Mouse (Mus musculus): ENCODE results near the gene Clca3a1. TPM values are rescaled to one million over a fixed set of nuclear protein-coding genes. Genes with fewer than 3 reads are reported as not detected.
"Not testable (repeated sequence)": the region's sequence is repeated elsewhere in the genome, so short reads cannot be mapped to it uniquely, and the experiment has no call there.

Gene Clca3a1
- polyA plus RNA-seq, 1 experiment from 2014 or later = 0.09 TPM

DNA sequence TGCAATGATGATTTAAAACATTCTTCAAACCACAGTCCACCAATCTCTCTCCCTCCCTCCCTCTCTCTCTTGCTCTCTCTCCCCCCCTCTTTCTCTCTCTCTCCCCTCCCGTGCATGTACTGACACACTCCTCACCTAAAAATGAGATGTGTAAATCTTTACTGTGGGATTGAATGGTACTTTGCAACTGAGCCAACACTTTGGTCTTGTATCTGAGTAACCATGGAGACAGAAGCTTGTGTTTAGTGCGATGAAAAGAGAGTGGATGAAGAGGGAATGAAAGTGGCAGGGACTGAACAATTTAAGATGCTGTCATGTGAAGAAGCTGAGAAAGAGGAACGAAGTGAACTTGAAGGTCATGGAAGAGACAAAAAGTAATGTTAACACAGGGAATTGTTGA lies 13.1 kb downstream of the Clca3a1 start:
- WGBS = 33% methylated on average over 3 of the region's 3 CpGs
- H3K36me3 ChIP-seq; H3K27ac ChIP-seq (replicated peaks); H3K4me3 ChIP-seq; H3K4me2 ChIP-seq (replicated peaks); H3K9ac ChIP-seq (replicated peaks); H3K4me1 ChIP-seq; H3K9me3 ChIP-seq; H3K27me3 ChIP-seq: not testable (repeated sequence)
- peak; percentile 56; the same call in 1 of the 2 replicates for ATAC-seq (ENCODE audit: low FRiP score, low read depth)

DNA sequence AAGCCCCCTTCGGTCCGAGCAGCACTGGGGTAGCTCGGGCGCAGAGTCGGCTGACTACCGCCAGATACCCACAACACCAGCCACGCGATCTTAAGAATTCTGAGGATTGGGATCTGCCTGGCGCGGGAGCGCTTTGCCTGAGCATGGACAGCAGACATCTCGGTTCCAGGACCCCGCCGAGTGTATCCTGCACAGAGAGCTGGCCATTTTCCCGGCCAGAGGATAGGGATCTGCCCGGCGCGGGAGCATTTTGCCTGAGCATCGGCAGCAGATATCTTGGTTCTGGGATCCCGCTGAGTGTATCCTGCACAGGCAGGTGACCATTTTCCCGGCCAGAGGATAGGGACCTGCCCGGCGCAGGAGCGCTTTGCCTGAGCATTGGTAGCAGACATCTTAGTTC lies 22.4 kb downstream of the Clca3a1 start:
- ATAC-seq (ENCODE audit: low FRiP score, low read depth) = not testable (repeated sequence)

DNA sequence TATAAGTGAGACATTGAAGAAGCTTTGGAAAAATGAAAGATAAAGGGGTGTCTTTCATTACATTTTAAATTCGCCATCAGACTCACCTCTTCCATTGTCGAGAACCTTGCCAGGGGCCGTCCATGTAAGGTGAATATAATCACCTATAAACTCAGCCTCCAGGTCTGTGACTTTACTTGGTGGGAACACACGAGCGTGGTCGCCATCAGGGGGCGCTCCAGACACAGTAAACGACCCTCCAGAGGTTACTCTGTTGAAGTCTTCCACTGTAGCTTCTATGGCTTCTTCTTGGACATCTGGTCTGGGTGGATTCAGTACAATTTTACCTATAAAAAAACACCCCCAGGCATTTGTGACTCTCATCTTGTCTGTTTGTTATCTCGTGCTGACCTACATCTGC lies 23.9 kb downstream of the Clca3a1 start:
- H3K4me3 ChIP-seq = no peak overlapping the region
- no peak overlapping the region for H3K4me2 ChIP-seq (replicated peaks)
- 26% methylated on average over 9 of the region's 9 CpGs for WGBS
- H3K9ac ChIP-seq (replicated peaks) = no peak overlapping the region
- ATAC-seq (ENCODE audit: low FRiP score, low read depth) = no peak
- no peaks in the 10 kb centered on the region for H3K27me3 ChIP-seq
- no peaks in the 10 kb centered on the region for H3K4me1 ChIP-seq
- no peaks in the 10 kb centered on the region for H3K36me3 ChIP-seq
- H3K9me3 ChIP-seq = no peaks in the 10 kb centered on the region
- H3K27ac ChIP-seq (replicated peaks) = no peak overlapping the region

More for the DNA sequence above, 22.4 kb downstream of the Clca3a1 start:
- not testable (repeated sequence) for H3K4me1 ChIP-seq; H3K27me3 ChIP-seq; H3K9ac ChIP-seq (replicated peaks); H3K9me3 ChIP-seq; H3K4me3 ChIP-seq; H3K36me3 ChIP-seq; H3K27ac ChIP-seq (replicated peaks); H3K4me2 ChIP-seq (replicated peaks)
- whole genome bisulfite sequencing = 79% methylated on average over 24 of the region's 24 CpGs

DNA sequence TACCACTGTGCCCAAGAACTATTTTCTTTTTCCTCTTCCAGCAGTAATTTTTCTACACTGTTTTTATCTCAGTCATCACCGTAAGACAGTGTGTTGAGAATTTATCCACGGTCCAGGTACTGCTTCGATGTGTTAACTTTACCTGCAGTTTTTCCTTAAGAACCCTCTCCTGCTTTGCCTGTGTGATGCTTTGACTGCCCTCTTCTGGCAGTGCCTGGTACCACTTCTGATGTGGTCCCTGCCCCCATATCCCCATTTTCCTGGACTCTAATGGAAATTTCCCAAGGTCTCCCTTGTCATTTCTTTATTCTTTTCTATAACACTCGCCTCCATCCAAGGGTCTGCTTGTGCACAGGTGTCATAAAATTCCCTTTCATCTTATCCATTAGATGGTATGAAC lies 37.3 kb downstream of the Clca3a1 start:
- Histone ChIP-seq H3K4me2 (replicated peaks) (no peak overlapping the region), H3K4me3 (no peak overlapping the region), H3K9me3 (no peaks in the 10 kb centered on the region), H3K4me1 (peaks cover 12% of the 10 kb centered on the region), H3K36me3 (no peaks in the 10 kb centered on the region), H3K9ac (replicated peaks) (no peak overlapping the region), H3K27me3 (no peaks in the 10 kb centered on the region), H3K27ac (replicated peaks) (no peak overlapping the region)
- WGBS = 51% methylated on average over 4 of the region's 4 CpGs
- ATAC-seq (ENCODE audit: low FRiP score, low read depth) = no peak

DNA sequence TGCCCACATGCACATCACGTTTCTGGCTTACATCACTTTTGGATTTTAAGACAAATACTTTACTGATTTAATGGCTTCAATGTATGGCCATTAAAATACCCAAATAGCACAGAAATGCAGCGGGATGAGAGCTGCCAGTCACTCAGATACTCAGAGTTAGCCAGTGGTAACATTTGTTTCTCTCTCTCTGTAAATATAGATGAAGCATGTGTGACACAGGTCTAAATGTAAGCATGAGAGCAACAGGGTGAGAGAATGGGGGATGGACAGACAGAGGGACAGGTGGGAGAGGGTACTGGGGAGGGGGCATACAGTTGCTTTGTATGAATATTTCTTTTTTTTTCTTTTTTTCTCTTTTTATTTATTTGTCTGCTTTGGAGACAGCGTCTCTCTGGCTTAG lies 38.2 kb downstream of the Clca3a1 start:
- not testable (repeated sequence) for H3K27me3 ChIP-seq; H3K9ac ChIP-seq (replicated peaks); H3K9me3 ChIP-seq; H3K4me3 ChIP-seq; H3K36me3 ChIP-seq; H3K27ac ChIP-seq (replicated peaks); H3K4me2 ChIP-seq (replicated peaks); ATAC-seq (ENCODE audit: low FRiP score, low read depth)
- H3K4me1 ChIP-seq = peaks cover 18% of the 10 kb centered on the region
- 82% methylated on average over 3 of the region's 3 CpGs for WGBS

DNA sequence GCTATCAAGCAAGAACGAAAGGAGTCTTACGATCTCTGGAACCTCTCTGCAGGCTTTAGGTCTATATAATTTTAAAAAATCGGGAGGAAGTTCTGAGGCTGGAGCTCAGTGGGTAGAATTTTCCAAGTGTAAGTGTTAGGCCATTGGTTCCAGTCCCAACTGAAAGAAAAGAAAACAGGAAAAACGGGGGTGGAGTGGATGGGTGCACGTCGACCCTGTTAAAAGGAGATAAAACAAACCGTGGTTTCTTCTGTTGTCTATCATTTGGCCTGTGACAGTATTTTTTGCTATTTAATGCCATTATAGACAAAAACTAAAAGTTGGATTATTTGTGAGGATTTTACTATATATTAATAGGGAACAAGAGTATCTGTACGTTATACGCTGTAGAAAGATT lies 38.9 kb downstream of the Clca3a1 start:
- Histone ChIP-seq H3K27ac (replicated peaks) (no peak overlapping the region), H3K9me3 (no peaks in the 10 kb centered on the region), H3K27me3 (no peaks in the 10 kb centered on the region), H3K36me3 (no peaks in the 10 kb centered on the region), H3K4me2 (replicated peaks) (no peak overlapping the region), H3K9ac (replicated peaks) (no peak overlapping the region), H3K4me3 (no peak overlapping the region), H3K4me1 (peaks cover 19% of the 10 kb centered on the region)
- 88% methylated on average over 9 of the region's 9 CpGs for WGBS
- no peak for ATAC-seq (ENCODE audit: low FRiP score, low read depth)

DNA sequence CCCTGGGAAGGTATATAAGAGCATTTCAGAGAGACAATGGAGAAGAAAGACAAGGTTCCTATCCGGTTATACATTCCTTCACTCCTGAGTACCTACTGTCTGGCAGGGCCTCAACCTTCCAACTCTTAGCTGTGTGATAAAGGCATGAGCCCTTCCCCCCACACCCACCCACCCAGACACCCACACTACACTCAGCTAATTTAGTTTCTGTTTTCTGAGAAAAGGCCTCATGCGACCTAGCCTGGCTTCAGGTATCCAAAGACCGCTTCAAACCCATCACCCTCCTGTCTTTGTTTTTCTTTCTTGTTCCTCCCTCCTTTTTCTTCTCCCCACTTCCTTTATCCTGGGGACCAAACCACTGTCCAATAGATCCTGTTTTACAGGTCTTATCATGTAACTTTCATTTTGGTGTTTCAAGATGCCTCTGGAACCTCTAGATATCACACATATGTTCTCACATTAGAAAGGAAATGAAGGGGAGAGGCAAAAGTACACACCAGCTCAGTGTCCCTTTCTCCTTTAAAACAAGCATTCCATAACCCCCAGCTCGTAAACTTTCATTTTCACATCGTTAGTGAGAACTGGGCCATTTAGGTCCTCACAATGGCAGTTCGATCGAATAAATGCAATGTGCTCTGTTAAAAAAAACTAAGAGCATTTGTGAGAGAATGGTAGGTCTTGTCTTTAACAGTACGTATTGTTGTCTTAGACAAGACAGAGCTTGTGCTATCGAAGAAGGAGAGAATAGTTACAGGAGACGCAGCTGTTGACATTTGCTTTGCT lies 39.5 kb downstream of the Clca3a1 start:
- Histone ChIP-seq H3K9me3 (no peaks in the 10 kb centered on the region), H3K36me3 (no peaks in the 10 kb centered on the region), H3K4me3 (no peak overlapping the region), H3K27ac (replicated peaks) (peak overlapping the region; percentile 39; the same call in 1 of the 2 replicates), H3K27me3 (no peaks in the 10 kb centered on the region), H3K9ac (replicated peaks) (no peak overlapping the region), H3K4me2 (replicated peaks) (peak overlapping the region; percentile 47), H3K4me1 (peaks cover 19% of the 10 kb centered on the region)
- ATAC-seq (ENCODE audit: low FRiP score, low read depth) = peak; percentile 0; the same call in 1 of the 2 replicates
- 89% methylated on average over 10 of the region's 10 CpGs for WGBS

- Histone ChIP-seq H3K27me3 (no peaks in the 10 kb centered on the region), H3K4me1 (peaks cover 24% of the 10 kb centered on the region), H3K9ac (replicated peaks) (peak within 1 kb of the TSS; percentile 79), H3K9me3 (no peaks in the 10 kb centered on the region), H3K27ac (replicated peaks) (peak within 1 kb of the TSS; percentile 99), H3K36me3 (no peaks in the 10 kb centered on the region), H3K4me3 (peak within 1 kb of the TSS; percentile 67), H3K4me2 (replicated peaks) (peak within 1 kb of the TSS; percentile 62)
- under 1% methylated on average over 68 of the region's 98 CpGs for WGBS
- ATAC-seq (ENCODE audit: low FRiP score, low read depth) = peak; percentile 94
Measured at GRCm38 (mm10) chr3:144719901-144720747, 40.7 kb downstream of the Clca3a1 start, which contains the start of gene Sh3glb1. Gene Sh3glb1, minus strand, starts transcription at chr3:144720335.

DNA sequence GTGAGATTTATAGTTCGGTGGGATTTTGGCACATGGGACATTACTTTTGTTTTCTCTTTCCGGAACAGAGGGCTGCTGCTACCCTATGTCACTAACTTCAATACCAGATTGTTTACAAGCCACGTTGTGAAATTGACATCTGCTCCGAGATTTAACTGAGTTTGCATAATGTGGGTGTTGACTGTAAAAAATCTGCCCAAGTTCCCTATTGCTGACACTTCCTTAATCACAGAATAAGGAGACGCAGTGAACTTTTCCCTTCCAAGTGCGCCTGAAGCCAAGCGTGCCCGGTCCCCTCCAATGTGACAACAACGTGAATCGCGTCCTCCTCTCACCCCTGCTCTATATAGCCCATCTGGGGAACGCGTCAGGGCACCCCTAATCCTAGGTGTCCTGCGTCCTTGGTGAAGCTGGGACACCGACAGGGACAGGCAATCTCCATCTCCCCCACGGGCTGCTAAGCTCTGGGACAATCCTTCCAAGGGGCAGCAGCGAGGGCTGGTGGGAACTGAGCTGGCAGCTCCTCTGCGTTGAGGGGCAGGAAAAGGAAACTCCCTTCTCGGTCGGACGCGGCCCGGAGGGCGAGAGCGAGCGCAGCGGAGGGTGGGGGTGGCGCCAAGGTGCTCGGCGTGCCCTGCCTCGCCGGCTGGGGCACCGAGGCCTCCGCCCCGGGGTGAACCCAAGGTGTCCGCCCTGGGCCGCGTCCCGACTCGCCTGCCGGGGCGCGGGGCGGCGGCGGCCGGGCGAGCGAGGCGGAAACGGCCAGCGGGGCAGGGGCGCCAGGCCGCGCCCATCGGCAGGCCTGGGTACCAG lies 41.5 kb downstream of the Clca3a1 start:
- no peak; the same call in 1 of the 2 replicates for ATAC-seq (ENCODE audit: low FRiP score, low read depth)
- peak overlapping the region; percentile 67 for H3K4me3 ChIP-seq
- peak overlapping the region; percentile 79 for H3K9ac ChIP-seq (replicated peaks)
- peak overlapping the region; percentile 99 for H3K27ac ChIP-seq (replicated peaks)
- no peaks in the 10 kb centered on the region for H3K9me3 ChIP-seq
- WGBS = 2% methylated on average over 32 of the region's 56 CpGs
- H3K27me3 ChIP-seq = no peaks in the 10 kb centered on the region
- peak overlapping the region; percentile 62 for H3K4me2 ChIP-seq (replicated peaks)
- peaks cover 26% of the 10 kb centered on the region for H3K4me1 ChIP-seq
- H3K36me3 ChIP-seq = no peaks in the 10 kb centered on the region

DNA sequence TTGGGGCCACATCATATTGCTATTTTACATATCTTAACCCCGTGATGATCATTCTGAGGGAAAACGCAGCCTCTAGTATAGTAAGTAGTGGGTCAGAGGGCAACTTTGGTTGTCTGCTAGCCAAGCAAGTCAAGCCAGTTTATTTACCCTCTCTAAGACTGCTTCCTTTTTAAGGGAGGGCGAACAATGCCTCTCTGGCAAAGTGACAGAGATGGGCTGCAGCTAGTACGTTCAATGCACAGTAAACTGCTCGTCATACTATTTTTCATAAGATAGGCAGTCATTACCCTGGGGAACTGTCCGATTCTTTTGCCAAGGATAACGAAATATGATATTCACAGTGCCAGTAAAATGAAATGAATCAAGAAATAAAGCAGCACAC lies 42.1 kb downstream of the Clca3a1 start:
- Histone ChIP-seq H3K4me1 (peaks cover 26% of the 10 kb centered on the region), H3K27ac (replicated peaks) (peak overlapping the region; percentile 99), H3K4me3 (peak overlapping the region; percentile 67), H3K27me3 (no peaks in the 10 kb centered on the region), H3K9ac (replicated peaks) (peak overlapping the region; percentile 79; the same call in 1 of the 2 replicates), H3K36me3 (no peaks in the 10 kb centered on the region), H3K4me2 (replicated peaks) (peak overlapping the region; percentile 62), H3K9me3 (no peaks in the 10 kb centered on the region)
- WGBS = 31% methylated on average over 7 of the region's 7 CpGs
- no peak for ATAC-seq (ENCODE audit: low FRiP score, low read depth)

GRCm38 (mm10) chr3:144717835-144718234 lies 42.9 kb downstream of the Clca3a1 start:
- no peak overlapping the region for H3K4me3 ChIP-seq

More at GRCm38 (mm10) chr3:144717835-144718234, 42.9 kb downstream of the Clca3a1 start:
- no peak for ATAC-seq (ENCODE audit: low FRiP score, low read depth)
- Histone ChIP-seq H3K4me1 (peaks cover 26% of the 10 kb centered on the region), H3K4me2 (replicated peaks) (no peak overlapping the region), H3K27ac (replicated peaks) (no peak overlapping the region), H3K36me3 (no peaks in the 10 kb centered on the region), H3K27me3 (no peaks in the 10 kb centered on the region), H3K9me3 (no peaks in the 10 kb centered on the region), H3K9ac (replicated peaks) (no peak overlapping the region)
- 82% methylated on average over 6 of the region's 6 CpGs for WGBS
